In the genomic region with DNA sequence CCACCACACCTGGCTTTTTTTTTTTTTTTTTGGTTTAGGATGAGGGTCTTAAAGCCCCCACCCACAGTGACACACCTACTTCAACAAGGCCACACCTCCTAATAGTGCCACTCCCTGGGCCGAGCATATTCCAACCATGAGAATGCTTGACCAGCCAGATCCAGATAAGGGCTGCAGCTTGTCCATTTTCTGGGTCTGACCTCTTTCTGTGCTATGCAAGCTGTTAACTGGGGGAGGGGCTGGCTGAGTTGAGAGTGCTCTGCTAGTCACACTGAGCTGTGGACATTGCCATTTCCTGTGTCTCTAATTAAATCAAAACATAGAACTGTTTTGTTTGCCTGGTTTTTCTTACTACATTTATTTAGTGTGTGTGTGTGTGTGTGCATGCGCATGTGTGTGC, we compare ENCODE assay signal across 11 mouse cellular contexts. TPM values are rescaled to one million over a fixed set of nuclear protein-coding genes. Genes with fewer than 3 reads are reported as not detected.
DNase-seq lines count a peak whose midpoint lies in the region; ATAC-seq and TF ChIP-seq lines count a peak whose summit lies in the region.
"Had no signal": no experiment of that assay in that cellular context is flagged by ENCODE, and none has a peak within 500 bp of the region (broad histone marks: within the 10 kb centered on the region; RNA-seq: fewer than 3 reads in every experiment).

No protein-coding gene starts in this region.

- peaks cover 3% of the 10 kb centered on the region; the same call in 1 of the 2 replicates for H3K4me1 ChIP-seq in stomach, postnatal 0 days (replicated peaks; ENCODE audit: control insufficient read depth, insufficient read depth)
- H3K4me1 ChIP-seq: limb, embryonic 13.5 days had no signal

- H3K4me2 ChIP-seq in stomach, postnatal 0 days (replicated peaks; ENCODE audit: low read depth): no peak overlapping the region
- H3K4me2 ChIP-seq: limb, embryonic 13.5 days had no signal

- no peak for TF ChIP-seq EP300 in stomach, postnatal 0 days (optimal IDR thresholded peaks at IDR 0.05)

- 56% methylated on average over 2 of the region's 2 CpGs for WGBS in stomach, postnatal 0 days

- H3K36me3 ChIP-seq in stomach, postnatal 0 days (ENCODE audit: control insufficient read depth, insufficient read depth, low read length): no peaks in the 10 kb centered on the region
- H3K36me3 ChIP-seq: limb, embryonic 13.5 days had no signal

- no peak overlapping the region for H3K27ac ChIP-seq in stomach, postnatal 0 days (replicated peaks)
- H3K27ac ChIP-seq: limb, embryonic 13.5 days had no signal

- TF ChIP-seq CTCF in stomach, postnatal 0 days (IDR thresholded peaks at IDR 0.05; ENCODE audit: low read depth): no peak

- ATAC-seq in stomach, postnatal 0 days (ENCODE audit: low FRiP score, low TSS enrichment): 0 out of 2 replicates have a peak, but pooled peaks have one; percentile 6
- no peak for ATAC-seq in activated CD4-positive, CD25-positive, alpha-beta regulatory T cell, adult 4 months

- DNase-seq in lung, postnatal 10 days: peak; percentile 69
- no peak for DNase-seq in lung, postnatal 25 days (ENCODE audit: low spot score)
- DNase-seq in embryo, embryonic 11 days: peak; percentile 44
- DNase-seq in kidney, postnatal 25 days: peak; percentile 74 to 83
- DNase-seq in stomach, postnatal 0 days (ENCODE audit: low spot score): no peak
- no peak for DNase-seq in T-cell, adult 2 months (ENCODE audit: low spot score)
- no peak for DNase-seq in heart, adult 8-10 months (ENCODE audit: low spot score)
- DNase-seq: gastrocnemius, postnatal 36 days; thymus, postnatal 25 days had no signal

- H3K27me3 ChIP-seq in stomach, postnatal 0 days (ENCODE audit: control insufficient read depth, insufficient read depth, low read length): no peaks in the 10 kb centered on the region
- H3K27me3 ChIP-seq: limb, embryonic 13.5 days had no signal

- H3K4me3 ChIP-seq in stomach, postnatal 0 days (ENCODE audit: low read depth, low read length): no peak overlapping the region
- H3K4me3 ChIP-seq: limb, embryonic 13.5 days had no signal

- no peaks in the 10 kb centered on the region for H3K9me3 ChIP-seq in stomach, postnatal 0 days (ENCODE audit: control insufficient read depth, low read length)
- H3K9me3 ChIP-seq: limb, embryonic 13.5 days had no signal

- no peak overlapping the region for H3K9ac ChIP-seq in stomach, postnatal 0 days (ENCODE audit: low read length)
- H3K9ac ChIP-seq: limb, embryonic 13.5 days had no signal

RNA-seq across cellular contexts. Expression of a gene that starts 31.6 kb away (rescaled TPM):
- polyA plus RNA-seq in stomach, postnatal 0 days (2015; fragmentation: Nextera tagmentation; extraction: Ambion mirVana): 27.9 and 32.9 TPM in 2 replicates
- polyA plus RNA-seq in activated CD4-positive, CD25-positive, alpha-beta regulatory T cell, adult 4 months (2017; shearing (Covaris generic)): 100 to 1,000 TPM; 243 to 280 TPM
- total RNA-seq in heart, adult 8-10 months (2022): 100 to 1,000 TPM in 1 of 4 experiments, 10 to 100 TPM in 3; 72.5 to 127 (median 97.2) TPM

RNA-seq across cellular contexts. Expression of a gene that starts 55.2 kb away (rescaled TPM):
- polyA plus RNA-seq in stomach, postnatal 0 days (2015; fragmentation: Nextera tagmentation; extraction: Ambion mirVana): 172 and 176 TPM in 2 replicates
- 100 to 1,000 TPM; 219 to 245 TPM for polyA plus RNA-seq in activated CD4-positive, CD25-positive, alpha-beta regulatory T cell, adult 4 months (2017; shearing (Covaris generic))
- total RNA-seq in heart, adult 8-10 months (2022): 100 to 1,000 TPM; 303 to 339 (median 309) TPM

Comparison
In these comparisons a context has a peak if more than half of its experiments do, and no peak if none do; other contexts are left out.
1. DNase-seq: peak in lung, postnatal 10 days (single experiment), embryo, embryonic 11 days (single experiment) and kidney, postnatal 25 days (2 of 2); none in lung, postnatal 25 days (single experiment), stomach, postnatal 0 days (single experiment), T-cell, adult 2 months (single experiment) and heart, adult 8-10 months (single experiment).